Mouse (Mus musculus) cerebellum, adult 2 months (tissue): ENCODE data around the gene Clasrp.

Experiments used
- CTCF ChIP-seq: fragments of 200-500 bp; IDR thresholded peaks from 2 replicates; pipeline ENCODE4 v1.5.1; 2011; ENCODE audit warnings: low read depth, mild to moderate bottlenecking, control low read depth, low read length, moderate library complexity, borderline replicate concordance; ENCODE audit not compliant: insufficient read depth
- POLR2A ChIP-seq: fragments of 200-500 bp; IDR thresholded peaks from 2 replicates; pipeline ENCODE4 v1.6.1; 2011; ENCODE audit warnings: low read length, control low read depth, borderline replicate concordance; ENCODE audit not compliant: insufficient read depth

DNA sequence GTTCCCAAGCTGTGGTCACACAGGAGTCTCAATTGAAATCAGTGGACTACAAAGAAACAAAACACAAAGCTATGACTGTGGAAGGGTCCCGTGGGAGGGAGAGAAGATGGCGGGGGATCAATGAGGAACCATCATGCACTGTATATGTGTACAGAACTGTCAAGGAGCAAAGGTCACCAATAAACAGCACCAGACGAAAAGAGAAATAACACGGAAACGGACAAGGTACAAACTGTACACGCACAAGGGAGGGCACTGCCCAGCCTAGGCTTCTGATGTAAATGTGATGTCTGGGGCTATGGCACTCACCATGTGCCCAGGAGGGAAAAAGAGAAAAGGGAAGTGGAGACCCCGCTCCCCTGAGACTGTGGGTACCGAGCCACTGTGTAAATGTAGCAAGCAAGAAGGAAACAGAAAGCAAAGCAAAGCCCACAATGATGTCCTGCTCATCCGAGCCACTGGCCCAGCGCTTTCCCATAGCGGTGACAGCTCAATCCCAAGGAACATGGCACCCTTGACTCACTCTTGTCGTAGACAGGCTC, 10.8 kb upstream of the Clasrp start:
- TF ChIP-seq CTCF (no peak), POLR2A (no peak)
